Mouse (Mus musculus) heart, embryonic 14.5 days (tissue): Measurements from ENCODE around the gene Ppp4r1. TPM values are rescaled to one million over a fixed set of nuclear protein-coding genes. Genes with fewer than 3 reads are reported as not detected.
A peak's percentile ranks its signal among the peaks of the same experiment; 100 is the strongest.

Source experiments
- ATAC-seq: fragments of 200-750 bp; cut with Nextera tagmentation; 2 replicates; pipeline ENCODE4 v1.8.0; 2017; ENCODE audit warnings: low read depth, moderate TSS enrichment; ENCODE audit not compliant: insufficient number of reproducible peaks, insufficient read depth, low FRiP score
- H3K27ac ChIP-seq, 2 experiments: fragments of 200-500 bp in 1 of 2; fragments of 300-500 bp in 1 of 2; sonication (generic) in 1 of 2; replicated peaks in 1 of 2; 2 replicates each; pipeline ENCODE4 v1.5.1; 2012 to 2014; ENCODE audit warnings: low read depth in 2 of 2, low read length in 2 of 2, control low read depth in 1 of 2, mild to moderate bottlenecking in 1 of 2, mixed read lengths in 1 of 2; ENCODE audit not compliant: control insufficient read depth in 1 of 2, insufficient read depth in 1 of 2
- H3K27me3 ChIP-seq: fragments of 300-500 bp; sonication (generic); 2 replicates; pipeline ENCODE4 v1.6.1; 2014; ENCODE audit warnings: mild to moderate bottlenecking, low read length, control low read depth; ENCODE audit not compliant: control insufficient read depth, insufficient read depth
- H3K36me3 ChIP-seq: fragments of 300-500 bp; sonication (generic); 2 replicates; pipeline ENCODE4 v1.6.1; 2014; ENCODE audit warnings: mild to moderate bottlenecking, control low read depth, low read length, mixed read lengths; ENCODE audit not compliant: control insufficient read depth, insufficient read depth
- H3K4me1 ChIP-seq, 2 experiments: fragments of 200-500 bp in 1 of 2; fragments of 300-500 bp in 1 of 2; sonication (generic) in 1 of 2; 2 replicates each; pipeline ENCODE4 v1.6.1; 2012 to 2014; ENCODE audit warnings: low read length in 2 of 2, control low read depth in 1 of 2, mixed read lengths in 1 of 2; ENCODE audit not compliant: control insufficient read depth in 2 of 2, insufficient read depth in 2 of 2
- H3K4me2 ChIP-seq: fragments of 300-500 bp; sonication (generic); 2 replicates; pipeline ENCODE4 v1.6.1; 2014; ENCODE audit warnings: mild to moderate bottlenecking, low read length
- H3K4me3 ChIP-seq, 2 experiments: fragments of 200-500 bp in 1 of 2; fragments of 300-500 bp in 1 of 2; sonication (generic) in 1 of 2; 2 replicates each; pipeline ENCODE4 v1.5.1; 2012 to 2014; ENCODE audit warnings: low read length in 2 of 2, mild to moderate bottlenecking in 2 of 2, control low read depth in 1 of 2, low read depth in 1 of 2, moderate library complexity in 1 of 2; ENCODE audit not compliant: control insufficient read depth in 1 of 2, insufficient read depth in 1 of 2
- H3K9ac ChIP-seq: fragments of 300-500 bp; sonication (generic); 2 replicates; pipeline ENCODE4 v1.6.1; 2014; ENCODE audit warnings: mild to moderate bottlenecking, low read length
- H3K9me3 ChIP-seq: fragments of 300-500 bp; sonication (generic); 2 replicates; pipeline ENCODE4 v1.6.1; 2016; ENCODE audit warnings: low read length, control low read depth; ENCODE audit not compliant: control insufficient read depth
- whole genome bisulfite sequencing: fragments of 180-500 bp; shearing (Covaris S2); extraction: QIAGEN DNeasy Blood & Tissue Kit; methylation state at CpG from one replicate; pipeline ENCODE4 v1.1.7; 2014; 5-methylcytosine and 5-hydroxymethylcytosine counted together
- polyA plus RNA-seq: library from polyadenylated mRNA; unstranded; fragments of >200 nt; fragmentation: Nextera tagmentation; extraction: Ambion mirVana; gene quantifications from 2 replicates; pipeline ENCODE4 v1.2.1, GENCODE M21; 2014

Ppp4r1 gene
- polyA plus RNA-seq, 1 experiment from 2014 or later: 34.8 TPM

DNA sequence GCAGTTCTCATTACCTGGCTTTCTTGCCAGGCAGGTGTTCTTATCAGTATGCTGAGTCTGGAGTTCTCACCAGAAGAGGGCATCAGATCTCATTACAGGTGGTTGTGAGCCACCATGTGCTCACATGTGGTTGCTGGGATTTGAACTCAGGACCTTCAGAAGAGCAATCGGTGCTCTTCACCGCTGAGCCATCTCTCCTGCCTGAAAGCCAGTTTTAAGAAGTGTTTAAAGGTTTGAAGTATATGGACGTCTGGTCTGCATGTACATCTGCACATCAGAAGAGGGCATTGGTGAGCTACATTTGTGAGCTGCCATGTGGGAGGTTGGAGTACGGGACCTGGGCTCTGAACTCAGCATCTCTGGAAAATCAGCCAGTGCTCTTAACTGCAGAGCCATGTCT lies 8.8 kb upstream of the Ppp4r1 start:
- 51% methylated on average over 4 of the region's 4 CpGs for WGBS
- H3K4me2 ChIP-seq: no peak overlapping the region
- H3K27me3 ChIP-seq: no peaks in the 10 kb centered on the region
- no peak for ATAC-seq
- peaks cover 16 to 22% of the 10 kb centered on the region in 2 experiments for H3K4me1 ChIP-seq
- no peaks in the 10 kb centered on the region for H3K36me3 ChIP-seq
- H3K4me3 ChIP-seq: no peak overlapping the region
- no peak overlapping the region for H3K9ac ChIP-seq
- H3K9me3 ChIP-seq: no peaks in the 10 kb centered on the region
- no peak overlapping the region for H3K27ac ChIP-seq

DNA sequence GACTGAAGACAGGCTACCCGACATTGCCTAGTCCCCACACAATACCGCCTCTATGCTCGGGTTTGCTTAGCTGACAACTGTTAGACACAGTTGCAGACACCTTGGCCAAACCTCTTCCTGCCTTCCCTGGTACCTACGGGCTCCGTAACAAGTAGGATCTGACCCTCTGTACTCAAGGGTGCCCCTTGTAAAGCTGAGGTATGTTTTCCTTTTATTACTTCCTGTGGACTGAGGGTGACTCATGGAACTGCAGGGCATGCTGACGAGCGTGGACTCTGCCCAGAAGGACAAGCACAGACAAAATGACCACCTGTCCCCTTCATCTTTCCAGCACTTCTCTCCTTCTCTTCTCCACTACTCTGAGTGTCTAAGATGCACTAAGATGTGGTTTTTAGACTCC lies 7.9 kb upstream of the Ppp4r1 start:
- no peaks in the 10 kb centered on the region for H3K9me3 ChIP-seq
- no peak for ATAC-seq
- no peaks in the 10 kb centered on the region for H3K27me3 ChIP-seq
- no peak overlapping the region for H3K27ac ChIP-seq
- peaks cover 13 to 21% of the 10 kb centered on the region in 2 experiments for H3K4me1 ChIP-seq
- H3K9ac ChIP-seq: no peak overlapping the region
- no peak overlapping the region for H3K4me2 ChIP-seq
- WGBS: 39% methylated on average over 7 of the region's 7 CpGs
- no peak overlapping the region for H3K4me3 ChIP-seq
- H3K36me3 ChIP-seq: no peaks in the 10 kb centered on the region

DNA sequence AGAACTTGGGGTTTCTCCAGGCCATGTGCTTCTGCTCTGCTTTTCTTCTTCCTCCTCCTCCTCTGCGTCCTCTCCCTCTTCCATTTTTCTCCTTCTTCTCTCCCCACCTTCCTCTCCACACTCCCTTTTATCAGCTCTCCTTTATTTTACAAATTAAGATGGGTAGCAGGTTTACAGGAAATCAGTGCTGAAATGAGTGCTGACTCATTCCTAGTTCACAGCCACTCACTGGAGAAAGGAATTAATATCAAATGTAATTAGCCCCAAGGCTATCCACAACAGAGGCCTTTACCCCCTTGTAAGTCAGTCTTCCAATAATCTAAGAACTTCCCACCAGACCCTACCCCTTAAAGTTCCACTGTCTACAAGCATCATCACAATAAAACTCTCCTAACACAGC lies 6.1 kb upstream of the Ppp4r1 start:
- H3K27me3 ChIP-seq: no peaks in the 10 kb centered on the region
- WGBS: 84% methylated on average over 1 of the region's 1 CpGs

DNA sequence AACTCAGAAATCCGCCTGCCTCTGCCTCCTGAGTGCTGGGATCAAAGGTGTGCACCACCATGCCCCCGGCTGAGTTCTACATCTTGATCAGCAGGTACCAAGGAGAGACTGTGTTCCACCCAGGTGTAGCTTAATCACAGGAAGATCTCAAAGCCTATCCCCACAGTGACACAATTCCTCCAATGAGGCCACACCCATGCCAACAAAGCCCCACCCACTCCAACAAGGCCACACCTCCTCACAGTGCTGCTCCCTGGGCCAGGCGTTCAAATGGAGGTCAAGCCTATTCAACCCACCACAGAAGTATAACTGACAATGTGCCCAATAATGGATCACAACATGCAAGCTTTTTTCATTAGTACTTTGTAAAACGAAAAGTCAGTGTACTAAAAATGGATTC lies 4.9 kb upstream of the Ppp4r1 start:
- Histone ChIP-seq H3K36me3 (no peaks in the 10 kb centered on the region), H3K4me1 (peaks cover 4 to 14% of the 10 kb centered on the region in 2 experiments), H3K4me3 (no peak overlapping the region), H3K4me2 (no peak overlapping the region), H3K27ac (no peak overlapping the region), H3K9ac (no peak overlapping the region), H3K27me3 (no peaks in the 10 kb centered on the region), H3K9me3 (no peaks in the 10 kb centered on the region)
- ATAC-seq: no peak
- 86% methylated on average over 4 of the region's 4 CpGs for WGBS

More for the DNA sequence above, 6.1 kb upstream of the Ppp4r1 start:
- Histone ChIP-seq H3K9ac (no peak overlapping the region), H3K4me3 (no peak overlapping the region), H3K36me3 (no peaks in the 10 kb centered on the region), H3K27ac (no peak overlapping the region), H3K4me2 (no peak overlapping the region), H3K9me3 (no peaks in the 10 kb centered on the region), H3K4me1 (peaks cover 7 to 16% of the 10 kb centered on the region in 2 experiments)
- ATAC-seq: no peak

DNA sequence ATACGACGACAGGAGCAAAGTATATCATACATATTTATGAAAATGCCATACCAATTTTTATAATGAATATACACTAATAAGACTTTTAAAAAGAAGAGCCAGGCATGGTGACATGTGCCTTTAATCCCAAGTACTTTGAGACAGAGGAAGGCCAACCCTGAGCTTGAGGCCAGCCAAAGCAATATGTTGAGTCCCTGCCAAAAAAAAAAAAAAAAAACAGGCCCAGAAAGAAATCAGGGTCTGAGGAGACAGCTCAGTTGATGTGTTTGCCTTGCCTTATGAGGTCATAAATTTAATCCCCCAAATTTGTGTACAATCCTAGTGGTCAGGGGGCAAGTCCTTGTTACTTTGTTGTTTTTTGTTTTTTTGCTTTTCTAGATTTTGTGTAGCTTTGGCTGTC lies 1.4 kb upstream of the Ppp4r1 start:
- ATAC-seq: no peak
- 96% methylated on average over 2 of the region's 2 CpGs for WGBS
- Histone ChIP-seq H3K9ac (no peak overlapping the region), H3K4me2 (no peak overlapping the region), H3K4me3 (no peak overlapping the region), H3K9me3 (no peaks in the 10 kb centered on the region), H3K27me3 (no peaks in the 10 kb centered on the region), H3K27ac (no peak overlapping the region), H3K4me1 (peaks cover 4 to 9% of the 10 kb centered on the region in 2 experiments), H3K36me3 (no peaks in the 10 kb centered on the region)

DNA sequence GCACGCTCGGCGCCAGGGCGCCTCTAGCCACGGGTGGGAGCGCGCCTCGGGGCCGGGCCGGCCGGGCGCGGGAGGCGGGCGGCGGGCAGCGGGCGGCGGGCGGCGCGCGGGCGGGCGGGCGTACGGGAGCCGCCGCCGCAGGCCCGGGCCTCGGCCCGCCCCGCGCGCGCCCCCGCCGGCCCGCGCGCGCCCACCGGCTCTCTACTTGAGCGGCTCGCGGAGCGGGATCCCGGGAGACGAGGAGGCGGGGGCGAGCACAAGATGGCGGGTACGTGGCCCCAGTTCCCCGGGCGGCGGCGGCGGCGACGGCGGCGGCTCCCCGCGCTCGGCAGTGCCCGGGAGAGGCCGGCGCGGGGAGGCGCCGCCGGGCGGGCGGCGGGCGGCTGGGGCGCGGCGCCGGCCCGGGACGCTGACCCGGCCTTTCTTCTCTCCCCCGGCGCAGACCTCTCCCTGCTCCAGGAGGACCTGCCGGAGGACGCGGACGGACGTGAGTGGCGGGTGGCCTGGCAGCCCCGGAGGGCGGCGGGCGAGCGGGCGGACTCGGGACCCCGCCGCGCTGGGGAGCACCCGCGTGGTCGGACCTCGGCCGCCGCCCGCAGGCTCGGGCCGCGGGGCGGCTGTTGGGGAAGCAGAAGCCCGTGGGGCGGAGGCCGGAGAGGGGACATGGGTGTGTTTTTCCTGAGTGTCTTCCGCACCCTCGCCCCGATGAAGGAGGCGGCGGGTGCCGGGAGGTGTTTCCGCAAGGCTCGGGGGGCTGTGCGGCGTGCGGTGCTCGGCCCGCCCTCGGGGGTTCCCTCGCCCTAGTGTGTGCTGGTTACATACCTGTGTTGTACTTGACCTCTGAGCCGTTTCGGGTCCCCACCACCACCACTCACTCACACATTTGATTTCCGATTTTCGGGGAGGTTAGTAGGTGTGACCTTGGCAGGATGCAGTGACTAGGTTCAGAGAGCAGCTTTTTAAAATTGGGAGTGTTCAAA lies 1.1 kb downstream of the Ppp4r1 start:
- Histone ChIP-seq H3K27ac (peak overlapping the region; percentile 97 to 98), H3K4me1 (peaks cover 4 to 13% of the 10 kb centered on the region in 2 experiments), H3K27me3 (no peaks in the 10 kb centered on the region), H3K9me3 (no peaks in the 10 kb centered on the region), H3K4me2 (peak overlapping the region; percentile 73), H3K36me3 (no peaks in the 10 kb centered on the region), H3K4me3 (peak overlapping the region; percentile 93 to 99), H3K9ac (peak overlapping the region; percentile 100)
- under 1% methylated on average over 83 of the region's 135 CpGs for WGBS
- peak; percentile 69 for ATAC-seq

DNA sequence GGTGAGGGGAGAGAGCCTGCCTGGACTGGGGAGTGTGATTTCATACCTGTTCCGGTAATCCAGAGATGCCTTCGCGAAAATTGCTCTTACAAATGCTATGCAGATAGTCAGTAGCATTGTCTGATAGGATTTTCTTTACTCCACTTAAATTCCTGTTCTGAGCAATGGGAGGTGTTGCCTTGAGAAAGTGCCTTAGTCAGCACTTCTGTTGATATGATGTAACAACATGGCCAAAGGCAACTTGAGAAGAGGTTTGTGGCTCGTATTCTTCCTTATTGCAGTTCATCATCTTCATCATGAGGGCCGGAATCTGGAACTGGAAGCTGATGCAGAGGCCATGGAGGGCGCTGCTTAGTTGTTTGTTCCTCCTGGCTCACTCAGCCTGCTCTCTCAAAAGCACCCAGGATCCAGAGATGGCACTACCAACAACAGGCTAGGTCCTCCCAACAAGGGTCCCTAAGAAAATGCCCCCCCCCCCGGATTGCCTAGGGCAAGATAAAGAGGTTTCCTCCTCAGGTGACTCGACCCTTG lies 2.3 kb downstream of the Ppp4r1 start:
- Histone ChIP-seq H3K27ac (0 out of 4 replicates have a peak overlapping the region, but pooled peaks of 1 of the 2 experiments have one; percentile 28), H3K9ac (peak overlapping the region; percentile 100), H3K4me3 (peak overlapping the region; percentile 17 to 93; a peak in 3 of 4 replicates), H3K36me3 (no peaks in the 10 kb centered on the region), H3K4me1 (peaks cover 7 to 18% of the 10 kb centered on the region in 2 experiments), H3K9me3 (no peaks in the 10 kb centered on the region), H3K4me2 (peak overlapping the region; percentile 73), H3K27me3 (no peaks in the 10 kb centered on the region)
- 61% methylated on average over 8 of the region's 8 CpGs for WGBS
- ATAC-seq: no peak
